Mouse (Mus musculus): Measurements from ENCODE around the gene Gjd3.

GRCm38 (mm10) chr11:98941341-98941825, 41.4 kb downstream of the Gjd3 start:
- TF ChIP-seq CTCF (IDR thresholded peaks at IDR 0.05; ENCODE audit: insufficient read depth, low read length) (no peak), POLR2A (IDR thresholded peaks at IDR 0.05; ENCODE audit: borderline replicate concordance, extremely low read depth, low read depth, low read length) (no peak)

Measured in lung, adult 2 months (tissue).